Mouse (Mus musculus) neural tube, embryonic 14.5 days (tissue): ENCODE measurements around the gene Cog5. TPM values are rescaled to one million over a fixed set of nuclear protein-coding genes. Genes with fewer than 3 reads are reported as not detected.

Experiments used
- ATAC-seq: fragments of 200-750 bp; cut with Nextera tagmentation; 2 replicates; pipeline ENCODE4 v1.8.0; 2017; ENCODE audit warnings: low read depth, mild to moderate bottlenecking, moderate TSS enrichment, moderate library complexity
- H3K27ac ChIP-seq: fragments of 300-500 bp; sonication (generic); 2 replicates; pipeline ENCODE4 v1.5.1; 2014; ENCODE audit warnings: low read depth, mild to moderate bottlenecking, control low read depth, low read length, moderate library complexity, mixed read lengths
- H3K27me3 ChIP-seq: fragments of 300-500 bp; sonication (generic); 2 replicates; pipeline ENCODE4 v1.6.1; 2014; ENCODE audit warnings: low read length; ENCODE audit not compliant: control insufficient read depth, insufficient read depth
- H3K36me3 ChIP-seq: fragments of 300-500 bp; sonication (generic); 2 replicates; pipeline ENCODE4 v1.6.1; 2014; ENCODE audit warnings: low read length, mixed read lengths; ENCODE audit not compliant: control insufficient read depth, insufficient read depth
- H3K4me1 ChIP-seq: fragments of 300-500 bp; sonication (generic); 2 replicates; pipeline ENCODE4 v1.6.1; 2014; ENCODE audit warnings: low read length; ENCODE audit not compliant: control insufficient read depth, insufficient read depth
- H3K4me2 ChIP-seq: fragments of 300-500 bp; sonication (generic); 2 replicates; pipeline ENCODE4 v1.6.1; 2014; ENCODE audit warnings: mild to moderate bottlenecking, low read depth, low read length, control low read depth
- H3K4me3 ChIP-seq: fragments of 300-500 bp; sonication (generic); 2 replicates; pipeline ENCODE4 v1.5.1; 2014; ENCODE audit warnings: low read depth, low read length, control low read depth, mixed read lengths
- H3K9ac ChIP-seq: fragments of 300-500 bp; sonication (generic); replicated peaks from 2 replicates; pipeline ENCODE4 v1.6.1; 2014; ENCODE audit warnings: low read depth, mild to moderate bottlenecking, control low read depth, low read length, mixed read lengths
- H3K9me3 ChIP-seq: fragments of 300-500 bp; sonication (generic); 2 replicates; pipeline ENCODE4 v1.6.1; 2016; ENCODE audit warnings: low read length; ENCODE audit not compliant: control insufficient read depth
- WGBS: fragments of 180-500 bp; shearing (Covaris S2); extraction: QIAGEN DNeasy Blood & Tissue Kit; methylation state at CpG from one replicate; pipeline ENCODE4 v1.1.7; 2014; 5-methylcytosine and 5-hydroxymethylcytosine counted together
- polyA plus RNA-seq: library from polyadenylated mRNA; unstranded; fragments of >200 nt; fragmentation: Nextera tagmentation; extraction: Ambion mirVana; gene quantifications from 2 replicates; pipeline ENCODE4 v1.2.1, GENCODE M21; 2014

Gene Cog5
- polyA plus RNA-seq, 1 experiment from 2014 or later = 40.1 TPM

GRCm38 (mm10) chr12:31964074-31964473 lies 309.4 kb downstream of the Cog5 start:
- 78% methylated on average over 6 of the region's 6 CpGs for WGBS
- ATAC-seq = no peak

GRCm38 (mm10) chr12:31965517-31966212 lies 311.0 kb downstream of the Cog5 start:
- Histone ChIP-seq H3K36me3 (peaks cover 11% of the 10 kb centered on the region; the same call in 1 of the 2 replicates), H3K27me3 (no peaks in the 10 kb centered on the region), H3K4me2 (no peak overlapping the region), H3K9ac (no peak overlapping the region), H3K27ac (no peak overlapping the region), H3K4me3 (no peak overlapping the region), H3K9me3 (no peaks in the 10 kb centered on the region), H3K4me1 (no peaks in the 10 kb centered on the region)
- 93% methylated on average over 12 of the region's 12 CpGs for WGBS
- no peak for ATAC-seq

More at GRCm38 (mm10) chr12:31964074-31964473, 309.4 kb downstream of the Cog5 start:
- peaks cover 11% of the 10 kb centered on the region; the same call in 1 of the 2 replicates for H3K36me3 ChIP-seq
- H3K9ac ChIP-seq = no peak overlapping the region
- H3K4me2 ChIP-seq = no peak overlapping the region
- H3K4me1 ChIP-seq = no peaks in the 10 kb centered on the region
- H3K4me3 ChIP-seq = no peak overlapping the region
- H3K27ac ChIP-seq = no peak overlapping the region
- no peaks in the 10 kb centered on the region for H3K27me3 ChIP-seq
- no peaks in the 10 kb centered on the region for H3K9me3 ChIP-seq

GRCm38 (mm10) chr12:31966405-31966804 lies 311.7 kb downstream of the Cog5 start:
- H3K9ac ChIP-seq = no peak overlapping the region
- H3K27me3 ChIP-seq = no peaks in the 10 kb centered on the region
- H3K9me3 ChIP-seq = no peaks in the 10 kb centered on the region
- 88% methylated on average over 4 of the region's 4 CpGs for WGBS
- H3K4me2 ChIP-seq = no peak overlapping the region
- no peaks in the 10 kb centered on the region for H3K4me1 ChIP-seq
- H3K4me3 ChIP-seq = no peak overlapping the region
- H3K27ac ChIP-seq = no peak overlapping the region
- ATAC-seq = no peak
- H3K36me3 ChIP-seq = peaks cover 16% of the 10 kb centered on the region; the same call in 1 of the 2 replicates

GRCm38 (mm10) chr12:31967536-31967935 lies 312.9 kb downstream of the Cog5 start:
- H3K27ac ChIP-seq = no peak overlapping the region
- 8% methylated on average over 2 of the region's 2 CpGs for WGBS
- H3K36me3 ChIP-seq = peaks cover 18% of the 10 kb centered on the region; the same call in 1 of the 2 replicates
- H3K4me2 ChIP-seq = no peak overlapping the region
- H3K9ac ChIP-seq = no peak overlapping the region
- no peaks in the 10 kb centered on the region for H3K27me3 ChIP-seq
- ATAC-seq = peak; percentile 61; the same call in 1 of the 2 replicates
- no peaks in the 10 kb centered on the region for H3K4me1 ChIP-seq
- no peak overlapping the region for H3K4me3 ChIP-seq
- H3K9me3 ChIP-seq = no peaks in the 10 kb centered on the region

GRCm38 (mm10) chr12:31969111-31969510 lies 314.4 kb downstream of the Cog5 start:
- Histone ChIP-seq H3K4me1 (no peaks in the 10 kb centered on the region), H3K4me3 (no peak overlapping the region), H3K27ac (no peak overlapping the region), H3K36me3 (peaks cover 15% of the 10 kb centered on the region; the same call in 1 of the 2 replicates), H3K9me3 (no peaks in the 10 kb centered on the region), H3K9ac (no peak overlapping the region), H3K27me3 (no peaks in the 10 kb centered on the region), H3K4me2 (no peak overlapping the region)
- 23% methylated on average over 1 of the region's 1 CpGs for WGBS
- ATAC-seq = no peak

GRCm38 (mm10) chr12:31971547-31971946 lies 316.9 kb downstream of the Cog5 start:
- no peaks in the 10 kb centered on the region for H3K9me3 ChIP-seq
- H3K9ac ChIP-seq = no peak overlapping the region
- no peak for ATAC-seq
- H3K27me3 ChIP-seq = no peaks in the 10 kb centered on the region
- no peak overlapping the region for H3K4me2 ChIP-seq
- no peak overlapping the region for H3K4me3 ChIP-seq
- no peaks in the 10 kb centered on the region for H3K4me1 ChIP-seq
- H3K36me3 ChIP-seq = 0 out of 2 replicates have a peak, but pooled peaks cover 7% of the 10 kb centered on the region
- H3K27ac ChIP-seq = no peak overlapping the region
- WGBS = 90% methylated on average over 8 of the region's 8 CpGs

GRCm38 (mm10) chr12:31973473-31974172 lies 319.0 kb downstream of the Cog5 start:
- 54% methylated on average over 13 of the region's 13 CpGs for WGBS
- ATAC-seq = peak; percentile 86; the same call in 1 of the 2 replicates
- no peak overlapping the region for H3K4me2 ChIP-seq
- H3K9ac ChIP-seq = no peak overlapping the region
- no peak overlapping the region for H3K4me3 ChIP-seq
- no peaks in the 10 kb centered on the region for H3K4me1 ChIP-seq
- H3K27me3 ChIP-seq = no peaks in the 10 kb centered on the region
- H3K27ac ChIP-seq = 0 out of 2 replicates have a peak overlapping the region, but pooled peaks have one; percentile 18
- no peaks in the 10 kb centered on the region for H3K9me3 ChIP-seq
- 0 out of 2 replicates have a peak, but pooled peaks cover 7% of the 10 kb centered on the region for H3K36me3 ChIP-seq

GRCm38 (mm10) chr12:31976544-31976943 lies 321.9 kb downstream of the Cog5 start:
- H3K27ac ChIP-seq = no peak overlapping the region
- H3K9ac ChIP-seq = no peak overlapping the region
- H3K9me3 ChIP-seq = no peaks in the 10 kb centered on the region
- no peaks in the 10 kb centered on the region for H3K27me3 ChIP-seq
- no peak overlapping the region for H3K4me2 ChIP-seq
- ATAC-seq = no peak
- 0 out of 2 replicates have a peak, but pooled peaks cover under 1% of the 10 kb centered on the region for H3K36me3 ChIP-seq
- H3K4me3 ChIP-seq = no peak overlapping the region
- no peaks in the 10 kb centered on the region for H3K4me1 ChIP-seq
- WGBS = 44% methylated on average over 7 of the region's 7 CpGs

- H3K9ac ChIP-seq = no peak overlapping the region
- H3K27me3 ChIP-seq = no peaks in the 10 kb centered on the region
- H3K36me3 ChIP-seq = no peaks in the 10 kb centered on the region
- H3K9me3 ChIP-seq = no peaks in the 10 kb centered on the region
- H3K4me1 ChIP-seq = no peaks in the 10 kb centered on the region
- H3K27ac ChIP-seq = no peak overlapping the region
- no peak overlapping the region for H3K4me3 ChIP-seq
- ATAC-seq = no peak
- WGBS = 68% methylated on average over 12 of the region's 12 CpGs
- H3K4me2 ChIP-seq = no peak overlapping the region
Observed at GRCm38 (mm10) chr12:31977613-31978195, 323.0 kb downstream of the Cog5 start.
